Mouse (Mus musculus) erythroblast, embryonic 14.5 days (primary cell): ENCODE measurements around the gene Hspb11.

ENCODE experiments used
- GATA1 ChIP-seq: IDR thresholded peaks from 2 replicates; pipeline ENCODE4 v1.6.1; 2012; ENCODE audit warnings: low read length, inconsistent platforms, mixed read lengths
- TAL1 ChIP-seq: IDR thresholded peaks from 3 replicates; pipeline ENCODE4 v1.6.1; 2012; ENCODE audit warnings: low read length, inconsistent platforms, mixed read lengths

DNA sequence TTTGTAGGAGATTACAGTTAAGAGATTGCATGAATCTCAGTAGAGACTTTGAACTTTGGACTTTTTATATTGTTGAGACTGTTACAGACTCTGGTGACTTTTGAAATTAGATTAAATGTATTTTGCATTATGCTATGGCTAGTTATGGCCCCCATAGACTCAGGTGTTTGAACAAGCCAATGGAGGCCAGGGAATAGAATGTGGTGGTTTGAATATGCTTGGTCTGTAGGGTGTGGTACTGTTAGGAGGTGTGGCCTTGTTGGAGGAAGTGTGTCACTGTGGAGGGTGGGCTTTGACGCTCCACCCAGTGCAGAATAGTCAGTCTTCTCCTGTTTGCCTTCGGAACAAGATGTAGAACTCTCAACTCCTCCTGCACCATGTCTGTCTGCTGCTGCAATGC is 69.7 kb downstream of the Hspb11 start:
- TF ChIP-seq TAL1: no peak
- TF ChIP-seq GATA1: no peak
